Mouse (Mus musculus): ENCODE data around the gene Kcnk18.

DNA sequence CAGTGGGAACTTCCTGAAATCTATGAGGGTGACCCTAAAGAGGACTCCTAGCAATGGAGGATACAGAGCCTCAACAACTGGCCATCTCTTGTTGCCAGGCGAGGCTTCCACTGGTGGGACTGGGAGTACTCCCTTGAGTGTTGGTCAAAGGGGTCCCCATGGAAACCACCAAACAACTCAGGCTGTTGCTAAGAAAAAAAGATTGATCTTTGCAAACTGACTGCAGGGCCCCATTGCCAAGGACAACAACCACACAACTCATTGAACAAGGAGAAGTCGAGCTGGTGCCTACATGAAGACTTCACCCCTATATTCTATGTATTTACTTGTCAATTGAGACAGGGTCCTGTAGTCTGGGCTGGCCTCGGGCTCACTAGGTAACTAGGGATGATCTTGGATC, 2.1 kb upstream of the Kcnk18 start:
- TF ChIP-seq CTCF (IDR thresholded peaks at IDR 0.05; ENCODE audit: control insufficient read depth, insufficient read depth, insufficient replicate concordance, low read depth, low read length), result no peak
- no peak for TF ChIP-seq POLR2A (IDR thresholded peaks at IDR 0.05; ENCODE audit: control insufficient read depth, low read depth, low read length)
